Mouse (Mus musculus): ENCODE data around the gene Ahdc1. TPM values are rescaled to one million over a fixed set of nuclear protein-coding genes. Genes with fewer than 3 reads are reported as not detected.
"Not testable (repeated sequence)": the region's sequence is repeated elsewhere in the genome, so short reads cannot be mapped to it uniquely, and the experiment has no call there.

Gene Ahdc1
- polyA plus RNA-seq, 1 experiment from 2014 or later, result 8.1 TPM

- H3K4me2 ChIP-seq (ENCODE audit: low read length), result no peak overlapping the region; the same call in 1 of the 2 replicates
- peaks cover 69% of the 10 kb centered on the region for H3K4me1 ChIP-seq (replicated peaks; ENCODE audit: control insufficient read depth, insufficient read depth, low read length)
- ATAC-seq (replicated peaks; ENCODE audit: low FRiP score, low TSS enrichment, low read depth), result no peak
- no peak overlapping the region for H3K4me3 ChIP-seq (ENCODE audit: low read depth, low read length)
- 67% methylated on average over 6 of the region's 6 CpGs for WGBS
- peak overlapping the region; percentile 81 for H3K27ac ChIP-seq (ENCODE audit: low read depth)
- no peaks in the 10 kb centered on the region for H3K27me3 ChIP-seq (replicated peaks; ENCODE audit: control insufficient read depth, insufficient read depth, low read length)
- 0 out of 2 replicates have a peak overlapping the region, but pooled peaks have one; percentile 3 for H3K9ac ChIP-seq (ENCODE audit: low read length)
- DNase-seq (ENCODE audit: low spot score), result no peak
- no peaks in the 10 kb centered on the region for H3K9me3 ChIP-seq (ENCODE audit: control insufficient read depth, low read length)
- H3K36me3 ChIP-seq (ENCODE audit: control insufficient read depth, insufficient read depth, low read length), result no peaks in the 10 kb centered on the region
Measured at GRCm38 (mm10) chr4:133093056-133093455, 82.0 kb downstream of the Ahdc1 start.

- WGBS, result 20% methylated on average over 6 of the region's 6 CpGs
- Histone ChIP-seq H3K27ac (ENCODE audit: low read depth) (peak overlapping the region; percentile 81), H3K27me3 (replicated peaks; ENCODE audit: control insufficient read depth, insufficient read depth, low read length) (no peaks in the 10 kb centered on the region), H3K9me3 (ENCODE audit: control insufficient read depth, low read length) (no peaks in the 10 kb centered on the region), H3K9ac (ENCODE audit: low read length) (0 out of 2 replicates have a peak overlapping the region, but pooled peaks have one; percentile 3), H3K4me3 (ENCODE audit: low read depth, low read length) (peak overlapping the region; percentile 10; the same call in 1 of the 2 replicates), H3K4me2 (ENCODE audit: low read length) (no peak overlapping the region; the same call in none of the 2 replicates), H3K36me3 (ENCODE audit: control insufficient read depth, insufficient read depth, low read length) (no peaks in the 10 kb centered on the region), H3K4me1 (replicated peaks; ENCODE audit: control insufficient read depth, insufficient read depth, low read length) (peaks cover 67% of the 10 kb centered on the region)
- DNase-seq (ENCODE audit: low spot score) (no peak), ATAC-seq (replicated peaks; ENCODE audit: low FRiP score, low TSS enrichment, low read depth) (no peak)
Measured at GRCm38 (mm10) chr4:133093481-133094033, 82.5 kb downstream of the Ahdc1 start.

GRCm38 (mm10) chr4:133094255-133094654 lies 83.2 kb downstream of the Ahdc1 start:
- no peak overlapping the region for H3K9ac ChIP-seq (ENCODE audit: low read length)
- H3K4me1 ChIP-seq (replicated peaks; ENCODE audit: control insufficient read depth, insufficient read depth, low read length), result peaks cover 63% of the 10 kb centered on the region
- H3K27me3 ChIP-seq (replicated peaks; ENCODE audit: control insufficient read depth, insufficient read depth, low read length), result no peaks in the 10 kb centered on the region
- ATAC-seq (replicated peaks; ENCODE audit: low FRiP score, low TSS enrichment, low read depth) (no peak), DNase-seq (ENCODE audit: low spot score) (no peak)
- no peaks in the 10 kb centered on the region for H3K36me3 ChIP-seq (ENCODE audit: control insufficient read depth, insufficient read depth, low read length)
- peak overlapping the region; percentile 33; the same call in 1 of the 2 replicates for H3K27ac ChIP-seq (ENCODE audit: low read depth)
- 44% methylated on average over 1 of the region's 1 CpGs for WGBS
- H3K4me2 ChIP-seq (ENCODE audit: low read length), result no peak overlapping the region
- no peaks in the 10 kb centered on the region for H3K9me3 ChIP-seq (ENCODE audit: control insufficient read depth, low read length)
- H3K4me3 ChIP-seq (ENCODE audit: low read depth, low read length), result no peak overlapping the region

- Histone ChIP-seq H3K36me3 (ENCODE audit: control insufficient read depth, insufficient read depth, low read length) (no peaks in the 10 kb centered on the region), H3K27me3 (replicated peaks; ENCODE audit: control insufficient read depth, insufficient read depth, low read length) (no peaks in the 10 kb centered on the region), H3K9ac (ENCODE audit: low read length) (no peak overlapping the region), H3K27ac (ENCODE audit: low read depth) (peak overlapping the region; percentile 57), H3K9me3 (ENCODE audit: control insufficient read depth, low read length) (no peaks in the 10 kb centered on the region), H3K4me2 (ENCODE audit: low read length) (peak overlapping the region; percentile 43), H3K4me3 (ENCODE audit: low read depth, low read length) (no peak overlapping the region), H3K4me1 (replicated peaks; ENCODE audit: control insufficient read depth, insufficient read depth, low read length) (peaks cover 55% of the 10 kb centered on the region)
- ATAC-seq (replicated peaks; ENCODE audit: low FRiP score, low TSS enrichment, low read depth) (peak; percentile 37; the same call in 1 of the 2 replicates), DNase-seq (ENCODE audit: low spot score) (no peak)
- 48% methylated on average over 16 of the region's 16 CpGs for WGBS
Measured at GRCm38 (mm10) chr4:133094936-133095733, 84.1 kb downstream of the Ahdc1 start.

- WGBS, result 31% methylated on average over 3 of the region's 3 CpGs
- peak; percentile 13; the same call in 1 of the 2 replicates for ATAC-seq (replicated peaks; ENCODE audit: low FRiP score, low TSS enrichment, low read depth)
- not testable (repeated sequence) for H3K9ac ChIP-seq (ENCODE audit: low read length)
Measured at GRCm38 (mm10) chr4:133095734-133096065, 84.6 kb downstream of the Ahdc1 start.

GRCm38 (mm10) chr4:133096671-133097070 lies 85.6 kb downstream of the Ahdc1 start:
- not testable (repeated sequence) for H3K4me2 ChIP-seq (ENCODE audit: low read length); H3K9ac ChIP-seq (ENCODE audit: low read length); H3K27ac ChIP-seq (ENCODE audit: low read depth); H3K27me3 ChIP-seq (replicated peaks; ENCODE audit: control insufficient read depth, insufficient read depth, low read length); H3K9me3 ChIP-seq (ENCODE audit: control insufficient read depth, low read length); DNase-seq (ENCODE audit: low spot score); ATAC-seq (replicated peaks; ENCODE audit: low FRiP score, low TSS enrichment, low read depth); H3K36me3 ChIP-seq (ENCODE audit: control insufficient read depth, insufficient read depth, low read length)
- peak overlapping the region; percentile 22; the same call in 1 of the 2 replicates for H3K4me3 ChIP-seq (ENCODE audit: low read depth, low read length)
- 0% methylated on average over 11 of the region's 26 CpGs for WGBS
- peaks cover 39% of the 10 kb centered on the region for H3K4me1 ChIP-seq (replicated peaks; ENCODE audit: control insufficient read depth, insufficient read depth, low read length)

More at GRCm38 (mm10) chr4:133095734-133096065, 84.6 kb downstream of the Ahdc1 start:
- not testable (repeated sequence) for H3K36me3 ChIP-seq (ENCODE audit: control insufficient read depth, insufficient read depth, low read length); H3K4me3 ChIP-seq (ENCODE audit: low read depth, low read length); H3K27me3 ChIP-seq (replicated peaks; ENCODE audit: control insufficient read depth, insufficient read depth, low read length); DNase-seq (ENCODE audit: low spot score); H3K9me3 ChIP-seq (ENCODE audit: control insufficient read depth, low read length)
- H3K27ac ChIP-seq (ENCODE audit: low read depth), result peak overlapping the region; percentile 57
- H3K4me1 ChIP-seq (replicated peaks; ENCODE audit: control insufficient read depth, insufficient read depth, low read length), result peaks cover 49% of the 10 kb centered on the region
- peak overlapping the region; percentile 43 for H3K4me2 ChIP-seq (ENCODE audit: low read length)

GRCm38 (mm10) chr4:133101751-133102150 lies 90.7 kb downstream of the Ahdc1 start:
- Histone ChIP-seq H3K4me3 (ENCODE audit: low read depth, low read length) (no peak overlapping the region), H3K36me3 (ENCODE audit: control insufficient read depth, insufficient read depth, low read length) (no peaks in the 10 kb centered on the region), H3K27ac (ENCODE audit: low read depth) (no peak overlapping the region), H3K4me2 (ENCODE audit: low read length) (no peak overlapping the region), H3K9me3 (ENCODE audit: control insufficient read depth, low read length) (no peaks in the 10 kb centered on the region), H3K27me3 (replicated peaks; ENCODE audit: control insufficient read depth, insufficient read depth, low read length) (no peaks in the 10 kb centered on the region), H3K9ac (ENCODE audit: low read length) (no peak overlapping the region), H3K4me1 (replicated peaks; ENCODE audit: control insufficient read depth, insufficient read depth, low read length) (peaks cover 14% of the 10 kb centered on the region; the same call in 1 of the 2 replicates)
- no peak for DNase-seq (ENCODE audit: low spot score)
- WGBS, result 80% methylated on average over 9 of the region's 9 CpGs
- ATAC-seq (replicated peaks; ENCODE audit: low FRiP score, low TSS enrichment, low read depth), result no peak

GRCm38 (mm10) chr4:133103525-133104193 lies 92.6 kb downstream of the Ahdc1 start:
- peak; percentile 74 for DNase-seq (ENCODE audit: low spot score)
- H3K4me3 ChIP-seq (ENCODE audit: low read depth, low read length), result no peak overlapping the region
- peak; percentile 87 for ATAC-seq (replicated peaks; ENCODE audit: low FRiP score, low TSS enrichment, low read depth)
- peak overlapping the region; percentile 16; the same call in 1 of the 2 replicates for H3K4me2 ChIP-seq (ENCODE audit: low read length)
- 20% methylated on average over 16 of the region's 16 CpGs for WGBS
- H3K27me3 ChIP-seq (replicated peaks; ENCODE audit: control insufficient read depth, insufficient read depth, low read length), result no peaks in the 10 kb centered on the region
- no peaks in the 10 kb centered on the region for H3K36me3 ChIP-seq (ENCODE audit: control insufficient read depth, insufficient read depth, low read length)
- H3K27ac ChIP-seq (ENCODE audit: low read depth), result peak overlapping the region; percentile 79
- no peaks in the 10 kb centered on the region for H3K9me3 ChIP-seq (ENCODE audit: control insufficient read depth, low read length)
- no peak overlapping the region for H3K9ac ChIP-seq (ENCODE audit: low read length)
- H3K4me1 ChIP-seq (replicated peaks; ENCODE audit: control insufficient read depth, insufficient read depth, low read length), result peaks cover 22% of the 10 kb centered on the region; the same call in 1 of the 2 replicates
